Mouse (Mus musculus): ENCODE data around the gene Slc35g1.

- TF ChIP-seq POLR2A (IDR thresholded peaks at IDR 0.05; ENCODE audit: low read depth, low read length) (no peak), CTCF (IDR thresholded peaks at IDR 0.05; ENCODE audit: extremely low read depth, insufficient read depth, insufficient read length, insufficient replicate concordance) (no peak)
Measured at GRCm38 (mm10) chr19:38356211-38356828, 39.5 kb upstream of the Slc35g1 start.
